Mouse (Mus musculus) lung, postnatal 0 days (tissue): ENCODE results near the gene Hira.

Experiments used
- CTCF ChIP-seq: IDR thresholded peaks from 2 replicates; pipeline ENCODE4 v1.5.1; 2016; ENCODE audit warnings: antibody characterized with exemption, mild to moderate bottlenecking
- EP300 ChIP-seq: IDR thresholded peaks from 2 replicates; pipeline ENCODE4 v1.6.1; 2016; ENCODE audit warnings: antibody characterized with exemption, mild to moderate bottlenecking, control low read depth

DNA sequence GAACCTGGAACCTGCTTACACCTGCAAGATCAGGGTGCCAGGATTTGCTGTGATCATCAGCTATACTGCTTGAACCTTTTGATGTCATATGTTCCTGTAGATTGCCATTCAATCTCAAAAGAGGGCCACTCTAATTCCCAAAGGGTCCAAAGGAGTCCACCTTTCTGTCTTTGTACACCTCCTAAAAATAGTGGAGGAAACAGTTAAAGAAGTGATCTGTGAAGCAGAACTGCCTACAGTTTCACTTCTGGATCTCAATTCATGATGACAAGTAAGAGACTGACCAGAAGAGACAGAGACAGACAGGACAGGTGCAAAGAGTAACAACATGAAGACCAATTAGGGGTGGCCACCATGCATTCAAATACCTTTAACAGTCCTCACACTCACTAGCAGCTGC lies 86.6 kb downstream of the Hira start:
- no peak for TF ChIP-seq CTCF
- no peak for TF ChIP-seq EP300
